Mouse (Mus musculus): Measurements from ENCODE around the gene Pou6f2.

The Pou6f2 gene

DNA sequence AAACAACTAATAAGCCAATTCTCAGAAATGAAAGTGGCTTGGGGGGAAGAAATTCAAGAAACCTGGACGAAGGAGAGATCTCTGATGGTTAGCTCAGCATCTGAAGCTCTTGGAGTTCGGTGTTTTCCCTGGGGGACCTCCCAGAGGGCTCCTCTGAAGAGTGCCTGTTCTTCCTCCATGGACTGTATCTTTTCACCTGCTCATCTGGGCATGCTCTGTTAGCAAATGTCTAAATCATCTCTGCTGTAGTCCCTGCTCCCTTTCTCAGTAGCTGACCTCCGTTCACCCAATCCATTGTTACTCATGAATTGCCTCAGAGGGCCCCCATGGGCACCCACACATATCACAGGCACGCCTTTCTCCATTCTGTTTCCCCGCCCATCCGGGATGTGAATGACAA, at the start of gene Pou6f2:
Pou6f2 (minus strand) TSS at position 101 of the 400 bp plus-strand sequence.
- in situ Hi-C loops (cut with MseI, MboI) = no loop called here

DNA sequence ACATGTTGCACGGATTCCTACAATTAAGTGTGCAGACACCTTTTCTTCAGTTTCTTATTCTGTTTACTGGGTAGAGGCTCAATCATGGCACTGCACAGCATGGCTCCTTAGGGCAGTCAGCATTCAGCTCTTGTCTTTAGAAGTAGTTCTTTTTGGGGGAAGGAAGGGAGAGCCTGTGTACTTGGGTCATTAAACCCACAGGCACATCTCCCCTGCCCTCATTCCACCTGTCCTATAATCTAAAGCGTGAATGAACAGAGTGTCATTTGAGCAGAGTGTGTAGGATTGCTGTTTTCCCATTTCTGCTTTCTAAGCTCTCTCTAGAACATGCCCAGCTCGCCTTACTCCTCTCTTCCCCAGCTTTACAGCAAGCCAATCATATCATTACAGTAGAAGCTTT, 42.4 kb upstream of the Pou6f2 start:
- in situ Hi-C loops (cut with MseI, MboI) = no loop called here

DNA sequence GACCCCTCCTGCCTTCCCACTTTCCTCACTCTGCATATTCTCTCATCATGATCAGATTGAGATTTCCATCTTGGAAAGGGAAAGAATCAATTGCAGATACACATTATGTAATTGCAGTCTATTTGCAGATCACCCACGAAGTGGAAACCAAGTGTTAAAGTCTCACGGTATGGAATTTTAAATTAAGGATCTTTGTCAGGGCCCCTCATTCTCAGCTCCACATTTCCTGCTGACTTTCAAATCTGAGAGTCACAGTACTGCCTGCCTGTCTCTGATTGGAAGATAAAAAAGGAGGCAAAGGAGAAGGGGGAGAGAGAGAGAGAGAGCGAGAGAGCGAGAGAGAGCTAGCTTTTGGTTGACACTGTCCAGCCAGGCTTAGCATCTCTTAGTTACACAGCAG, 9.8 kb downstream of the Pou6f2 start:
- in situ Hi-C loops (cut with MseI, MboI) = no loop called here

DNA sequence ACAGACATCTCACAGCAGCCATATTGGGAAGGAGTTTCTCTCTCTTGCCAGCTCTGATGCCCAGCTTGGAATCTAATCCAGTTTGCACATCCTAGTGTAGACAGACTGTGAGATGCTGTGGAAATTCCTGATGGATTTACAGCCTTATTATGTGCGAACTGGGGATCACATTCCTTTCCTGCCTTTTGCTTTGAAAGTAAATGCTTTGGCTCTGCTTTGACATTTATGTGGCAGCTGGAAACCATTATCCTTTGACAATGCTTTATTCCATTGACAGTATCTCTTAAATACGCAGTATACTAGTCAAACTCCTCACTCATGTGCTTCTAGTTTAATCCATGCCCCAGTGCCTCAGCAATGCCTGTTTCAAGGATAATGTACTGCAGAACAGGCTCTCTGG, 34.1 kb downstream of the Pou6f2 start:
- in situ Hi-C loops (cut with MseI, MboI) = no loop called here

DNA sequence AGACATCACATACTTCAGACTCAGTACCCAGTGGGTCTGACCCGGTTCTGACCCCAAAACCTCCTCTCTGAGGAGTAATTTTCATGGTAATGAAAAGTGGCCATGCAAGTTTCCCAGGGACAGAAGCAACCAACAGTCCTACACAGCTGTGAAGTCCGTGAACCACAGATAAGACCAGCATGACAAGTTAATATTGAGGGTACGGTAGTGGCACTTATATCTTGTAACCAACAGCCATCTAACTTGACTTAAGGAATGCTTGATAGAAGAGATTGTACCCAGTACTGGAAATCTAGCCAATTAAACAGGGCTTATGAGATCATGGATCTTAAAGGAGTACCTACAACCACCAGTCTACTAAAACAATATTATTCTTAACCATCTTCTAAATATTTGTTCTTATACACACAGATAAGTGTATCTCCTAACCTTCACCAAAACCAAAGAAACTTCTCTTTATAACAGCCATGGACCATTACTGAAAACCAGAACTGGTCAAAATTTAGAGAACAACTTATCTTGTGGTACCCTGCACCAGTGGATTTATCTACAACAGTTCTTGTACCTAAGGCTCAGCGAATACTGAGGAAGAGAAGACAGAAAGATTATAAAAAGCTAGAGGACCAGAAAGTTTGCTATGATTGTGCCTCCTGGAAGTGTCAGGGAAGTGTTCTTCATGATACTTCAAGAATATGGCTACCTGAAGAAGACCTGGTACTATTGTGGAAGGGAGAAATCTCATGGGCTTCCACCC, 52.7 kb downstream of the Pou6f2 start:
- in situ Hi-C loops (cut with MseI, MboI) = no loop called here

DNA sequence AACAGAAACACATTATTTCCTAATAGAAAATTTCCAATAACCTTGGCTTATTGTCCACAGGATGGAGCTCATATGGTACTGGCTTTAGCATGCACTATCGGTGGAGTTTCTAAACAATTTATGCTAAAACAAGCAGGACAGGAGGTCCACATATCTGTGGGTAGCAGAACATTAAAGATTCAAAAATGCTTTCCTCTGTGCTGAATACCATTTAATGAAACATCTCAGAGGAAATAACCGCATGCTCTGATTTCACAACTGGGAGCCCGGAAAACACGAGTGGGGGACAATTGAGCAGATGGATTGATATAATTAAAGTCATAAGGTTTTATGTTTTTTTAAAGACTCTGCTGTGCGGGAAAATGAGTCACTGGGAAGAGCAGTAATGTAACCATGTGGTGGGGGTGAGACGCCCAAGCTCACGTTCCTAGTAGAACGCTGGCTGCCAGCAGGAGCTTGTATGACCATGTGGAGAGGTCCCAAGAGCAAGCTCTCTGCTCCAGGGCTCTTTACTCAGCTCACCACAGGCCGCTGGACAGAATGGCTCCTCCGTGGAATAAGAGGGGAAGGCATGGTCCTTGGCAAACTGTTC, 58.5 kb downstream of the Pou6f2 start:
- in situ Hi-C loops (cut with MseI, MboI) = no loop called here

DNA sequence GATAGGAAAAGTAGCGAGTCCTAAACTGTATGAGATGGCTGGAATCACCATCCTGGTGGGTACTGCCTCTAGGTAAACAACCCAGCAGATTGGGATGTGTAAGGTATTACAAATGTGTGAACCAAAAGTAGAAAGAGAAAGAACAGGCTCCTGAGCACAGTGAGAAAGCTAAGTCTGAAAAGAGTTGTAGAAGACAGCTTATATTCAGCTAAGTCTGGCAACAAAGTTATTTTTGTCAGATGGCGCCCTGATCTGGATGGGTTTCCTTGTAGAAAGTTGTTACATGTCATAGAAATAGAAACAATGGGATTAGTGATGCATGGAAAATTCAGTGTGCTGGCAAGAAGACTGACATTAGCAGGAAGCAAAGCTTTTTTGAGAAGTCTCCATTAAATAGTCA, 59.5 kb downstream of the Pou6f2 start:
- in situ Hi-C loops (cut with MseI, MboI) = no loop called here

DNA sequence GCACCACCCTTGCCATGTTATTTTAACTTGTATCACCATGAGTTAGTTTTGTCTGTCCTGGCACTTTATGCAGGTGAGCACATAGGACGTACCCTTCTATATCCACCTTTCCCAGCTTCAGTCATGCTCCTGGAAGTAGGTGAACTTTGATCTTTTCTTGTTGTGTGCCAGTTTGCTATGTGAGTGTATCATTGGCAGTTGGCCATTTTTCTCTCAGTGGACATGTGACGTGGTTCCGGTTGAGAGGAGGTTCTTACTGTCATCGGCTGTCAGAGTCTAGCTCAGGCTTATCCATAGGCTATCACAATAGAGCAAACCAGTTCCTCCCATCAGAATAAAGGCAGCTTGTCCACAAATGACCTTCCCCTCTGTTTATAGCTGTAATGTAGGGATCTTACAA, 63.5 kb downstream of the Pou6f2 start:
- in situ Hi-C loops (cut with MseI, MboI) = no loop called here

DNA sequence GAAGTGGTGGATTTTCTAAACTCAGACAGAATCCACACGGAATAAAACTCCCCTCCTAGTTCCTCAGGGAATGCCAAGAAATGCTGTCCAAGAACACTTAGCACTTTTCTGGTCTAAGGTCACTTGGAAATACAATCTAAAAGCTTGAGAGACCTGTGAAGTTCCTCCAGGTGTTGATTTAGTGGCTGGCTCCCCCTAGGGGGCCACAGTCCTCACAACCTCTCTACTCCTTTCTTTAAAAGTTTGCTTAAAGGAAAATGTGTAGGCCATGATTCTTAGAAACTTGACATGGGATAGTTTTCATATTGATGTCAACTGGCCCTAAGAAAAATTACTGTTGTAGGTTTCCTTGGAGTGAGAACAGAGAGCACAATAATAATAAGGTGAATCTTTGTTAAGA, 64.9 kb downstream of the Pou6f2 start:
- in situ Hi-C loops (cut with MseI, MboI) = no loop called here

DNA sequence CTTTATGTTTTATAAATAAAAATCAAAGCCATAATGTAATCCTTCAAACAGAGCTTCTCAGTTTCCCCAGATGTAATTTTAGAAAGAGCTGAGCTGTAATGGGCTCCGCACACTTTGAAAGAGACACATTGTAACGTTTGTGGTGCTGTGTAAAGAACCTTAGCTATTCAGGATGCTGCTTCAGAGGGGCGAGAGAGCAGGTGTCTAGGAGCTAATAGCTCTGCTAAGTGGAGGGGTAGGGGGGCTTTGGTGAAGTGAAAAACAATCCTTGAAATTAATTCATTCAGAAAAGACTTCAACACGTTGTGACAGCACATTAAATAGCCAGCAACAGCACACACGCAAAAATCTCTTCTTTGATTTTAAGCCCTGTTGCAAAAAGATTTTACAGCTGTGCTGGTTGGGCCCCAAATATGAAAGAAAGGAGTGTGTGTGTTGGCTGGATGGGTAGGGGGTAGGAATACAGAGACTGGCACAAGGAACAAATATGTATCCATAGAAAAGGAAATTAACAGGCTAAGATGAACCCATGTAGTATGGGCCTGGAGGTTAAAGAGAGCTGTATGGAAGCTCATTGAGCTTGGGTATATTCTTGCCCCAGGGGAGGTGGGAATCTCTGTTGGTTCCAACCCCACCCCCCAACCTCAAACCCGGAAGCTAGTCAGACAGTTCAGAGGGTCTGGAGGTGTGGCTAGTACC, 73.4 kb downstream of the Pou6f2 start:
- in situ Hi-C loops (cut with MseI, MboI) = no loop called here

DNA sequence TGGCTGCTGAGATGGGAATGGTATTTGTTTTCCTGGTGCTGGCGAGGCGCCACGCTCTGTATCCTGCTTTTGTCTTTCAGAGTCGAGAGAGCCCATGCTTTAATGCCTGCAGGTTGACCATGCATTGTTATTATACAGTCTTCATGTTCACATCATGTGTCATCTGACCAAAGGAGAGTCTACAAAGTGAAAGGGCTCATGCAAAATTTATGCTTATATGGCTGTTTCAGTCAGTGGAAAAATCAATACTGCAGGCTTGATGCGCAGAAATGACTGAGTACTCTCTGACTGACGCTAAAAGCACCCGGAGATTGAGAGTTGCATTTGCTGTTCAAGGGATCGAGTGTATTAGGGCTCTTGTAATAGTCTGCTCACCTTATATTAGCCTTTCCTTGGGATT, 74.1 kb downstream of the Pou6f2 start:
- in situ Hi-C loops (cut with MseI, MboI) = no loop called here

DNA sequence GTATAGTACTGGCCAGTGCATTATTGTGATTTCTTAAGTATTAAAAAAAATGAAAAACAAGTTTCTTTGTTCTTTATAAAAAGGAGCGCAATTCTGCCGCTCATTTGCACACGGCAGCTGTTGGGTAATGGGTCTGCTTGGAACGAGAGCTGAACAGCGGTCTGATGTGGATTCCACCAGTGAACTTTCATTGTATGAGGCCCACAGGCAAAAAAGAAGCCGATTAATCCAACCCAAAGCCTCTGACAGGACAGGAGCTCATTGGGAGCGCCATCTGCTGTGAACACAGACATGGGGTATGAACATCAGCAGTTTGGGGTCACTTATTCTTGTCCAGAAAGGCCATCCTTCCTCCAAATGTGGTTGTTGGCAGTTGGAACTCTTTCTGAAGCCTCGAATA, 84.9 kb downstream of the Pou6f2 start:
- in situ Hi-C loops (cut with MseI, MboI) = no loop called here

DNA sequence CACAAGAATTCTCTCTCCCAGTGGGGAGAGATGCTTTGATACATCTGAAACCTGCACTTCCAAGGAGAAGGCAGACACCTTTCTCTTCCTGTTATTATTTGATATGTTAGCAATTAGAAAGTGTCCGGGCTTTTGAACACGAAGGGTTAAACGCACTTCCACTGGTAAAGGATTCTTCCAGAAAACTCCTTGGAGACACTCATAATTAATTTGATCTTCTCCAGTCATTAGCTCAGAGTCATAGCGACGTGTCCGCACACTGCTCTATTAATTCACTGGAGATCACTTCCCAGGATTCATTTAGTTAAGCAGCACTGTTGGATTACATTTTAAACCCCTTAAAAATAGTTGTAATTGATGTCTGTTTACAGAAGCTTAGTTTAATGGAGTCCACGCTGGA, 88.5 kb downstream of the Pou6f2 start:
- in situ Hi-C loops (cut with MseI, MboI) = no loop called here

DNA sequence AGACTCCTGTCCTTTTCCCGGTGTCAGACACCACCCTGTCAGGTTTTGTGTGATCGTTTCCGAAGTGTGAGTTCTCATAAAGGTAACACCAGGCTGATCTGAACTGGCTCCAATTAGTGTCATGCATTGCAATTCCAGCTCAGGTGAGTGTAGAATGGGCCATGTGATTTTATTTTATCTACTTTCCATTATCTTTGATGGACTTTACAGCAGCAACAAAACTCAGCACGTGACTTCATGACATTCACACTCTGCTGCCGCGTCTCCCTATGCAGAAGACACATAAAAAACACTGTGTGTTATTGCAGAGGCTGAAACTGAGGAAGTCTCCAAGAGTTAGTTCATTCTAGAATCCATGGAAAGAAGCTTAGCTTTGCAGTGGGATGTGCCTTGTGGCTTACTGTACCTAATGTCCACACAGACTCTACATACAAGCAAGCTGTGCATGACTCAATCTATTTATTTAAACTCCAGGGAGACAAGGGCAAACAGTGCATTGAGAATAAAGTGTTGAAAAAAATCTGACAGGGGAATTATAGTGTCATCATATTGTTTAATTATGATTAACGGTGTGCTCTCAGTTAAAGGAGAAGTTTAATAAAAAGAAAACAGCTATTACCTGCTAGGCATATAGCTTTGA, 90.9 kb downstream of the Pou6f2 start:
- in situ Hi-C loops (cut with MseI, MboI) = no loop called here

DNA sequence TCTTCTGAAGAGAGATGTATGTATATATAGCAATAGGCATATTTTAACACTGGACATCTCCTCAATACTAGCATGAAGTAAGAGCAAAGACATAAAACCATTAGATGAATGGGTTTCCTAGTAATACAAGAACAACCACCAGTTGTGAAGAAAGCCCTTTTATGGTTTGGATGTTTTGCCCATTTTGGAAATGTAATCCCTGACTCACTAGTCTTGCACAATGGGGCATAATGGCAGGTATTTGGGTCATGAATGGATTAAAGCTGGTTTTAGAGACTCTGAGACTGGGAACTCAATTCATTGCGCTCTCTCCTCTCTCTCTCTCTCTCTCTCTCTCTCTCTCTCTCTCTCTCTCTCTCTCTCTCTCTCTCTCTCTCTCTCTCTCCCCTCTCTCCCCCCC, 97.5 kb downstream of the Pou6f2 start:
- in situ Hi-C loops (cut with MseI, MboI) = no loop called here

DNA sequence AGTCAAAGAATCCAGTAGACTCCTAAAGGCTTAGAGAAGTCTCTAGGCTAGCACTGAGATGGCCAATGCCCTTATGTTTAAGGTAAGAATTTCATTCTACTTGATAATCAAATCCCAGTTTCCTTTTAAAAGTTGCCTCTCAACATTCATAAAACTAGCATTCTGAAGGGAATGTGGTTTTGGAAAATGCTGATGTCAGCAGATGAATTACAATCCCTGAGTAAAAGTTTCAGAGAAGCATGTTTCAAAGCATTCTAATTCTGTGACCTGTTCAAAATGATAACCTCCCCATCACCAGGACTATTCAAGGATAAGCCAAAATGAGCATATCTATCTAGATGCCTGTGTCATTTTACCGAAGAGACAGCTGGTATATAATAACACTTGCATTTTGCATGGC, 104.0 kb downstream of the Pou6f2 start:
- in situ Hi-C loops (cut with MseI, MboI) = no loop called here

DNA sequence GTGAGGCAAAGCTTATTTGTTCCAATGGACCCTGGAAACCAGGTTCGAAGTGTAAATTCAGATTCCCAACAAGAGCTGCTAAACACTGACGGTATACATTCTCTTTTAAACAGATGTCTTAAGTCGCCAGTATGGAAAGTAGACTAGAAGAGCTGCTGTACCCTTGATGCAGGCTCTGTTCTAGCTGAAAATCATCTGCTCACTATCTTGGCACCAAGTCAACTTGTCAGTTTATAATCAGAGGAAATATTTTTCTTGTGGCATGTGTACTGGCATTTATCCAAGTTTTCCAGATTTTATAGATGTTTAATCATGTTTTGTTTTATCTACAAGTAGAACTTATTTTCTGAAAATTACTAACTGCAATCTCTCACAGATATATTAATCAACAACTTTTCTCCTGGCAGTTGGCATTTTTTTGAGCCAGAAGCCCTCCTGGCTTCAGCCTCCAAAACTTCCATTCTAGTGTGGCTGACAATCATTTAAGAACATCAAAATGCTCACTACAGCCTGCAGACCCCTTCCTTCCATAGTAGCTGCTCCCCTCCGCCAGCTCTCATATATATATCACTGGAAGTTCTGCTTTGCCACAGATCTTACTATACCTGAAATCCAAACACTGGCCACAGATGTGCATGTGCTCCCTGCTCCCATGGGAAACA, 107.1 kb downstream of the Pou6f2 start:
- in situ Hi-C loops (cut with MseI, MboI) = no loop called here

DNA sequence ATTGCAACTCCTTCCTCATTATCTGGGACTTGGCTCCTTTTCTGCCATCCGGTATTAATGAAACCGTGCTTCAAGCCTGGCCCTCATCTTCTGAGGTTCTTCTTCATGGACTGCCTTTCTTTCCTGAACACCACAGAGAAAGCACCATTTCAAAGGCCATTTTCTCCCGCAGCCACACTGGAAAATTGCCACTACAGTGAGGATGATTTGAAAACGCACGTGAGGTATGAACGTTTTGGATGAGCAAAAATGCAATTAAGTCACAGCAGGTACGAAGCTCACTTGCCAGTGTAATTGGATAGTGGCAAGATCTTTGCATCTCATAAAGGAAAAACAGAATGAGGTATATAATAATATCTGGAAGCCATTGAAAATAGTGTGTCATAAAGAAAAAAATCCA, 110.0 kb downstream of the Pou6f2 start:
- in situ Hi-C loops (cut with MseI, MboI) = no loop called here

DNA sequence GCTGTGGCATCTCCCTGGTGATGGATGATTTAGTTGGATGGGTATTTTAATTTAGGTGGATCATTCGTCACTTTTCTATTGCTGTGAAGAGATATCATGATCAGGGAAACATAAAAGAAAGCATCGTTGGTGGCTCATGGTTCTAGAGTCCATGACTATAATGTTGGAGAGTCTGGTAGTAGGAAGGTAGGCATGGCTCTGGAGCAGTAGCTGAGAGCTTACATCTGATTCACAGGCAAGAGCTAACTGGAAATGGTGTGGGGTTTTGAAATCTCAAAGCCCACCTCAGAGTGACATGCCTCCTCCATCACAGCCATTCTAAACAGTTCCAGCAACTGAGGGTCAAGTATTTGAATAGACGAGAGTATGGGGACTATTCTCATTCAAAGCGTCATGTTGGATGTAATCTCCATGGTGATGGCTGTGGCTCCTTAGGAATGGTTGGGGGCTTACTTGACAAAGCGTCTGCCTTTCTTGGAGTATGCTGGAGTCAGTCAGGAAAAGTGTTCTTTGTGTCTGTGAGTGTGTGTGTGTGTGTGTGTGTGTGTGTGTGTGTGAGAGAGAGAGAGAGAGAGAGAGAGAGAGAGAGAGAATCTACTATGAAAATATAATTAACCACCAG, 115.0 kb downstream of the Pou6f2 start:
- in situ Hi-C loops (cut with MseI, MboI) = no loop called here

DNA sequence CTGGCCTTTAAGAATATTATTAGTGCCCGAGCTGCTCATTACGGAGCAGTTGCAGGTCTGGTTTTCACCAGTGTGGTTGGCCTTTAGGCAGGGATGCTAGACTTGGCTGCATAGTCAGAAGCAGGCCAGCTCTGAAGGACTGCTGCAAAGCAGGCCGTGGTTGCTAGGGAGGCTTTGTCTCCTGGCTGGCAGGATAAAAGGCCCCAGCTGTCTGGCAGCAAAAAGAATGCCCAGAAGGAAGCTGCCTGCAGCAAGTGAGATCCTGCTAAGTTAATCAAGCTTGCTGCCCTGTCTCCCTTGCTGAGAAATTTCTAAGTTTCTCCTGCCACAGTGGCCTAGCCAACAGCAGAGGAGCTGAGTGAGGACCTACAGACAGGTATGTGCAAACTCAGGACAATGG, 116.4 kb downstream of the Pou6f2 start:
- in situ Hi-C loops (cut with MseI, MboI) = no loop called here

DNA sequence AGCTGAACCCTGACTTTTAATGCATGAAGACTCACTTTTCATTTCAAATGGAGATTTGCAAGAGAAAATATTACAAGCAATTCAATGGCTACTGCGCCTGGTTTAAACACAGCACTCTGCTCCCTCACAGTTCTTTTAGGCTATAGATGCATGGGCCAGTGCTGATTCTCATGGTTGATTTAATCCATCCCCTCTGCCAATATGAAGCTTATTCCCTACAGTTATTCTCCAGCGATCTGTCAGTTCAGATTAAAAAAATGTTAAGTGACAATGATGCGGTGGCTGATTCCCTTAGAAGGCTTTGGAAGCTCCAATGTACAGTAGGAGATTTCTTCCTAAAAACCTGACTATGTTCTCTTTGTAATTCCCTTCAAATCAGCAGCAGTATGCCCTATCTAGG, 144.4 kb downstream of the Pou6f2 start:
- in situ Hi-C loops (cut with MseI, MboI) = no loop called here
